Mouse (Mus musculus) hindbrain, embryonic 15.5 days (tissue): Measurements from ENCODE around the gene Dennd1c. TPM values are rescaled to one million over a fixed set of nuclear protein-coding genes. Genes with fewer than 3 reads are reported as not detected.

Experiments used
- ATAC-seq: fragments of 200-750 bp; cut with Nextera tagmentation; 2 replicates; pipeline ENCODE4 v1.8.0; 2017; ENCODE audit warnings: low read depth, moderate number of reproducible peaks, moderate TSS enrichment; ENCODE audit not compliant: low FRiP score
- H3K27ac ChIP-seq: fragments of 300-500 bp; sonication (generic); replicated peaks from 2 replicates; pipeline ENCODE4 v1.5.1; 2015; ENCODE audit warnings: mild to moderate bottlenecking, inconsistent platforms
- H3K27me3 ChIP-seq: fragments of 300-500 bp; sonication (generic); 2 replicates; pipeline ENCODE4 v1.6.1; 2015; ENCODE audit warnings: control low read depth, inconsistent platforms
- H3K36me3 ChIP-seq: fragments of 300-500 bp; sonication (generic); 2 replicates; pipeline ENCODE4 v1.6.1; 2015; ENCODE audit warnings: control low read depth, inconsistent platforms
- H3K4me1 ChIP-seq: fragments of 300-500 bp; sonication (generic); replicated peaks from 2 replicates; pipeline ENCODE4 v1.6.1; 2015; ENCODE audit warnings: control low read depth, inconsistent platforms
- H3K4me2 ChIP-seq: fragments of 300-500 bp; sonication (generic); 2 replicates; pipeline ENCODE4 v1.6.1; 2015; ENCODE audit warnings: moderate library complexity, mild to moderate bottlenecking, inconsistent platforms
- H3K4me3 ChIP-seq: fragments of 300-500 bp; sonication (generic); 2 replicates; pipeline ENCODE4 v1.5.1; 2015; ENCODE audit warnings: mild to moderate bottlenecking, inconsistent platforms
- H3K9ac ChIP-seq: fragments of 300-500 bp; sonication (generic); 2 replicates; pipeline ENCODE4 v1.6.1; 2015; ENCODE audit warnings: inconsistent platforms
- H3K9me3 ChIP-seq: fragments of 300-500 bp; sonication (generic); 2 replicates; pipeline ENCODE4 v1.6.1; 2016; ENCODE audit warnings: control low read depth, inconsistent platforms
- WGBS: fragments of 180-500 bp; shearing (Covaris S2); methylation state at CpG from one replicate; pipeline ENCODE4 v1.1.7; 2015; 5-methylcytosine and 5-hydroxymethylcytosine counted together
- polyA plus RNA-seq: library from polyadenylated mRNA; unstranded; fragments of >200 nt; fragmentation: Nextera tagmentation; extraction: Ambion mirVana; gene quantifications from 2 replicates; pipeline ENCODE4 v1.2.1, GENCODE M21; 2015

Dennd1c gene
- polyA plus RNA-seq, 1 experiment from 2014 or later, result 4.3 TPM

DNA sequence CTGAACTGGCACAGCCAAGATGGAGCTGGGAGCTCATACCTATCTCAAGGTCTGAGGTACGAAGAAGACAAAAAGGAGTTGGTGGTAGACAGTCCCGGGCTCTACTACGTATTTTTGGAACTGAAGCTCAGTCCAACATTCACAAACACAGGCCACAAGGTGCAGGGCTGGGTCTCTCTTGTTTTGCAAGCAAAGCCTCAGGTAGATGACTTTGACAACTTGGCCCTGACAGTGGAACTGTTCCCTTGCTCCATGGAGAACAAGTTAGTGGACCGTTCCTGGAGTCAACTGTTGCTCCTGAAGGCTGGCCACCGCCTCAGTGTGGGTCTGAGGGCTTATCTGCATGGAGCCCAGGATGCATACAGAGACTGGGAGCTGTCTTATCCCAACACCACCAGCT is 28.8 kb upstream of the Dennd1c start:
- H3K27ac ChIP-seq, result no peak overlapping the region
- no peak overlapping the region for H3K9ac ChIP-seq
- no peaks in the 10 kb centered on the region for H3K27me3 ChIP-seq
- H3K4me2 ChIP-seq, result no peak overlapping the region
- H3K4me1 ChIP-seq, result peaks cover 14% of the 10 kb centered on the region
- H3K4me3 ChIP-seq, result no peak overlapping the region
- 91% methylated on average over 5 of the region's 5 CpGs for WGBS
- ATAC-seq, result no peak
- no peaks in the 10 kb centered on the region for H3K9me3 ChIP-seq
- no peaks in the 10 kb centered on the region for H3K36me3 ChIP-seq

DNA sequence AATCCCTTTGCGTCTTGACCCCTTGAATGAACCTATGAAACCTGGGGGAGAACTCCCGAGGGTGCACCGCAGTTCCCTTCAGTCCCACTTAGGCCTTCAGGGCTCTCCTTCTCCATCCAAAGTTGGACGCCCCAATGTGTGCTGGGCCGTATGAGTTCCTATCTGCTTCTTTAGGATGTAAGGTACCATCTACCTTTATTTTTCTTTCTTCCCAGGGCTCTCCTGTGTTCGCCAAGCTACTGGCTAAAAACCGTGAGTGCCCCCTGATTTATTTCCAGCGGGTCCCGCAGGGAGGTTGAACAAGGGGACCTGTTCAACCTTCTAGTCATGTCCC is 27.7 kb upstream of the Dennd1c start:
- no peaks in the 10 kb centered on the region for H3K27me3 ChIP-seq
- peaks cover 14% of the 10 kb centered on the region for H3K4me1 ChIP-seq
- 4% methylated on average over 9 of the region's 9 CpGs for WGBS
- no peak; the same call in 1 of the 2 replicates for ATAC-seq
- H3K27ac ChIP-seq, result no peak overlapping the region
- no peaks in the 10 kb centered on the region for H3K36me3 ChIP-seq
- no peaks in the 10 kb centered on the region for H3K9me3 ChIP-seq
- H3K9ac ChIP-seq, result peak overlapping the region; percentile 81; the same call in 1 of the 2 replicates
- H3K4me2 ChIP-seq, result peak overlapping the region; percentile 96
- H3K4me3 ChIP-seq, result peak overlapping the region; percentile 59

DNA sequence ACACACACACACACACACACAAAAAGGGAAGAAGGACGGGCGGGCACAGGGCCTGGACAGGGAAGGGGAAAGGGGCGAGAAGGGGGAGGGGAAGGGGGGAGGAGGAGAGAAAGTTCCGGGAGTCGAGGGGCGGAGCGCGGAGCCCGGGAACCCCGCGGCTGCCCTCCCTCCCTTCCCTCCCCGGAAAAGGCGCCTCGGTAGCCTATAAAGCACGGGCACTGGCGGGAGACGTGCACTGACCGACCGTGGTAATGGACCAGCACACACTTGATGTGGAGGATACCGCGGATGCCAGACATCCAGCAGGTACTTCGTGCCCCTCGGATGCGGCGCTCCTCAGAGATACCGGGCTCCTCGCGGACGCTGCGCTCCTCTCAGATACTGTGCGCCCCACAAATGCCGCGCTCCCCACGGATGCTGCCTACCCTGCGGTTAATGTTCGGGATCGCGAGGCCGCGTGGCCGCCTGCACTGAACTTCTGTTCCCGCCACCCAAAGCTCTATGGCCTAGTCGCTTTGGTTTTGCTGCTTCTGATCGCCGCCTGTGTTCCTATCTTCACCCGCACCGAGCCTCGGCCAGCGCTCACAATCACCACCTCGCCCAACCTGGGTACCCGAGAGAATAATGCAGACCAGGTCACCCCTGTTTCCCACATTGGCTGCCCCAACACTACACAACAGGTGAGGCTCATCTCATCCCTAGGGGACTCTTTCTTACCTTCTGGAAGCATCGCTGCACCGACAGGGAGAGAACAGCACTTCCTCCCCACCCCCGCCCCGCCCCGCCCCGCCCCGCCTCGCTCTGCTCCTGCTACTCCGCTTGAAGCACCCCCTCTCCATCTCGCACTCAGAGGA is 27.1 kb upstream of the Dennd1c start, which contains the start of gene Tnfsf9:
TSS of gene Tnfsf9 (plus strand) at position 145 of the 854 bp plus-strand sequence.
- Histone ChIP-seq H3K36me3 (no peaks in the 10 kb centered on the region), H3K27me3 (no peaks in the 10 kb centered on the region), H3K9ac (peak within 1 kb of the TSS; percentile 81), H3K4me2 (peak within 1 kb of the TSS; percentile 96), H3K4me1 (peaks cover 14% of the 10 kb centered on the region), H3K4me3 (peak within 1 kb of the TSS; percentile 59), H3K27ac (peak within 1 kb of the TSS; percentile 57), H3K9me3 (no peaks in the 10 kb centered on the region)
- under 1% methylated on average over 59 of the region's 61 CpGs for WGBS
- ATAC-seq, result peak; percentile 86

DNA sequence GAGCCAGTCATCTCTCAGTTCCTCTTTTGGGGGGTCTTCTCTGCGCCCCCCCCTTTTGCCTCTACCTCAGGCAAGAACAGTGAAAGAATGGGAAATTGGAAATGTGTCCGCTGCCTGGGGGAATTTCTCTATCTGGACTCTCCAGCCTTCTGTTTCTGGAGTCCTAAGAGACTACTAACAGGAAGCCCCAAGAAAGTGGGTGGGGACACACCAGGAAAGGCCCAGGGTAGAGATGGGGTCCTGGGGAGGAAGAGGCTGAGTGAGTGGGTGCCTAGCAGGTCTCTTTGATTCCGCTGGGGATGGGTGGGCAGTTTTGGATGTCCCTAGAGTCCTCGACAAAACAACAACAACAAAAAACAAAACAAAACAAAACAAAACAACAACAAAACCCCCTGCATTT is 26.2 kb upstream of the Dennd1c start:
- H3K27me3 ChIP-seq, result no peaks in the 10 kb centered on the region
- no peak for ATAC-seq
- H3K27ac ChIP-seq, result no peak overlapping the region
- 47% methylated on average over 4 of the region's 4 CpGs for WGBS
- H3K4me2 ChIP-seq, result peak overlapping the region; percentile 96
- H3K9me3 ChIP-seq, result no peaks in the 10 kb centered on the region
- peak overlapping the region; percentile 59 for H3K4me3 ChIP-seq
- H3K36me3 ChIP-seq, result no peaks in the 10 kb centered on the region
- peaks cover 14% of the 10 kb centered on the region for H3K4me1 ChIP-seq
- peak overlapping the region; percentile 81 for H3K9ac ChIP-seq

DNA sequence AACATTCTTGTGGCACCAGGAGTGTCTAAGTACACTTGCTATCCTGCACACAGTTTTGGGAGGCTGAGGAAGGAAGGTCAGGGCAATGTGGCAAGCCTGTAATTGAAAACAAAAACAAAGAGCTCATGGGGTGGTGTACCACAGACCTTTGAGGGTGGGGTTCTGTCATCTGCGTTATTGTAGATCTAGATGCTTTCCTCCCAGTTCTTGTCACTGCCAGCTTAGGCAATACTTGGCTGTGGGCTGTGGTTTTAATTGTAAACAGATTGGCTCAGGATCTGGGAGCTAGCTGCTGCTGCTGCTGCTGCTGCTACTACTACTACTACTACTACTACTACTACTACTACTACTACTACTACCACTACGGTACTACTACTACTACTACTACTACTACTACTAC is 24.0 kb upstream of the Dennd1c start:
- 82% methylated on average over 2 of the region's 2 CpGs for WGBS
- Histone ChIP-seq H3K27ac (no peak overlapping the region), H3K4me3 (no peak overlapping the region), H3K27me3 (no peaks in the 10 kb centered on the region), H3K9ac (no peak overlapping the region), H3K4me2 (no peak overlapping the region), H3K36me3 (no peaks in the 10 kb centered on the region), H3K9me3 (no peaks in the 10 kb centered on the region), H3K4me1 (peaks cover 14% of the 10 kb centered on the region)
- ATAC-seq, result no peak

DNA sequence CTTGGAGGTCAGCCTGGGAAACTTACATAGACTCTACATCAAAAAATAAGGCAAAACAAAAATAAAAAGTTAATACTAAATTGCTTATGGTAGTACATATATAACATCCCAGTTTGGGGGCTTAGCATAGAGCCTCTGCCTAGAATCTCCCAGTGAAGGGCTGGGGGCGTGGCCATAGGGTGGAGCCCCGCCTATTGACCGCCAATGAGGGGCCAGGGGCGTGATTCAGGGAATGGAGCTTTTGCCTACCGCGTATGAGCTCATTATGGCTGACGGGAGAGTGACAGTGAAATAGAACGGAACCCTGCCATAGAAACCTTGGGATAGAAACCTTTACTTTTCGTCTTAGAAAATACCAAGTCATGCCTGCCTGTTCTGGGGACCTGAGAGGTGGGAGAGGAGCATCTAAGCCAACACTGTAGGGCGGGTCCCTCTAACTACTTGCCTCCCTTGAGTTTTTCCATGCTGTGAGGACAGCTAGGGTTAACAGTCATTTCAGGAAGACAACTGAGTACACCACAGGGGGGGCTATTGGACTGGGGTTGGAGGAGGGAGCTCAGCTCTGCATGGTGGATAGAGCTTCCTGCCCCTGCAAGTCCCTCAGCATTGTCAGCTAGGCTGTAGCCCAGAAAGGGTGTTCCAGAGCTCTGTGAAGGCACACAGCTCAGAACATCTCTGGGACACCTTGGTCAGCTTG is 21.5 kb upstream of the Dennd1c start:
- Histone ChIP-seq H3K4me2 (no peak overlapping the region), H3K9me3 (no peaks in the 10 kb centered on the region), H3K4me1 (peaks cover 15% of the 10 kb centered on the region), H3K36me3 (no peaks in the 10 kb centered on the region), H3K27ac (no peak overlapping the region), H3K9ac (no peak overlapping the region), H3K4me3 (no peak overlapping the region), H3K27me3 (peaks cover 10% of the 10 kb centered on the region; the same call in 1 of the 2 replicates)
- no peak for ATAC-seq
- 8% methylated on average over 10 of the region's 10 CpGs for WGBS

DNA sequence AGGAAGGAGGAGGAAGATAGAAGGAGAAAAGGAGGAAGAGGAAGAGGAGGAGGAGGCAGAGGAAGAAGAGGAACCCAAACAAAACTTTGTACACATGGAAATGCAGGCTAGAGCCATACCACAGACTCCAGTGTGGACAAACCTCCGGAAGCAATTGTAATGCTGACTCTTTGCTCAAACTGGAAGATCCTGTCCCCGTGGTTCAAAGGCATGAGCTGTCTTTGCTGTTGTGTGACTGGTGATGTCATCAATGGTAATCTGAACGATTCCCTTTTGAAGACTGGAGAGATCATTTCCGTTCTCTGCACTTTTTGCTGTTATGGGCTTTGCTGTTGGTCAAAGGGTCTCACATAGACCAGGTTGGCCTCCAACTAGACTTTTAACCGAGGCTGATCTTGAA is 20.0 kb upstream of the Dennd1c start:
- peaks cover 10% of the 10 kb centered on the region; the same call in 1 of the 2 replicates for H3K27me3 ChIP-seq
- ATAC-seq, result no peak
- no peaks in the 10 kb centered on the region for H3K9me3 ChIP-seq
- no peak overlapping the region for H3K4me2 ChIP-seq
- H3K27ac ChIP-seq, result no peak overlapping the region
- H3K4me3 ChIP-seq, result no peak overlapping the region
- WGBS, result 92% methylated on average over 5 of the region's 5 CpGs
- peaks cover 9% of the 10 kb centered on the region for H3K4me1 ChIP-seq
- no peaks in the 10 kb centered on the region for H3K36me3 ChIP-seq
- H3K9ac ChIP-seq, result no peak overlapping the region

DNA sequence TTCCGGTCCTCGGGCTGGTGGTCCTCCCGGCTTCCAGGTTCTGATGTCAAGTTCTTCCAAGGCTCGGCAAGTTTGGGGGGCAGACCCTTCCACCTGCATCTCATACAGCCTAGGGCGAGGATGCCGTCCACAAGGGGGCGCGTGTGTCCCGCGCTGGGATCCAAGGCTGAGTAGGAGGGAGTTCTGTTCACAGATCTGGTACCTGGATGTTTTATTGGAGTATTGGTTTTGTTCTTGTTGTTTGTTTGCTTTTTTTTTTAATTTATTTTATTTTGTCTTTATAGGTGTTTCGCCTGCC is 18.3 kb upstream of the Dennd1c start:
- WGBS, result 2% methylated on average over 11 of the region's 11 CpGs
- H3K4me3 ChIP-seq, result peak overlapping the region; percentile 19
- ATAC-seq, result peak; percentile 81

DNA sequence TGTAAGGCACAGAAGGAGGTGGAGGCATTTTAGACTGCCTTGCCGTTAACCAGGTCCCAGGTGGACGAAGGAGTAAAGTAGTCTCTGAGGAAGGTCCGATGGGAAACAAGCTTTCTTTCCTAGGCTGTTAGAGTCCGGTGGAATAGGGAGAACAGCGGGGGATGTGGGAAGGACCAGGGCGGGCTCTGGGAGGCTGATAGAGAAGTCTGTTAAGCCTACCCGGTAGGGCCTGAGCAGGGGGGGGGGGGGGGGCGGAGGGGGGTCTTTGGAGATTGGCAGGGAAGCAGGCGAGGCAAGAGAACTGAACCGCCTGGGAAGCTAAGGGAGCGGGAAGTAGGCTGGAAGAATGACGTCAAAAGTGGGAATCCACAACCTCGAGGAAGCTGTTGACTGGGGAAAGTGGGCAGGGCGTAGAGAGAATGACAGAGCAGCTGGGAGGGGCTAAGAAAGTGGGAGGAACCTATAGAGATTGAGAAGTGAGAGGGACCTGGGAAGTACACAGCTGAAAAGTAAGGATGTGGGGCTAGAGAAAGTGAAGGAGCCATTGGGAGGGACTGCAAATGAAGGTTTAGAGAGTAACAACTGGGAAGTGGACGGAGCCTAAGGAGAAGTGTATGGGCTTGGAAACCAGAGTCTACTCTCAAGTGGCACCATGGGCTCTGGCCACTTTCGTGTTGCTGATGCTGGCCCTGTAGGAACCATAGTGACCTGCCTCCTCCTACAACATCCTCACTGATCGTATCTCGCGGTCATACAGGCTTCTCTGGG is 17.7 kb upstream of the Dennd1c start:
- Histone ChIP-seq H3K9me3 (no peaks in the 10 kb centered on the region), H3K4me2 (peak overlapping the region; percentile 52), H3K27me3 (peaks cover 10% of the 10 kb centered on the region; the same call in 1 of the 2 replicates), H3K4me1 (peaks cover 9% of the 10 kb centered on the region), H3K27ac (no peak overlapping the region), H3K9ac (no peak overlapping the region), H3K36me3 (no peaks in the 10 kb centered on the region), H3K4me3 (peak overlapping the region; percentile 19)
- peak; percentile 82 for ATAC-seq
- WGBS, result under 1% methylated on average over 18 of the region's 19 CpGs

More for the DNA sequence above, 18.3 kb upstream of the Dennd1c start:
- no peaks in the 10 kb centered on the region for H3K36me3 ChIP-seq
- H3K27me3 ChIP-seq, result peaks cover 10% of the 10 kb centered on the region; the same call in 1 of the 2 replicates
- no peak overlapping the region for H3K9ac ChIP-seq
- no peak overlapping the region for H3K27ac ChIP-seq
- peak overlapping the region; percentile 52 for H3K4me2 ChIP-seq
- H3K4me1 ChIP-seq, result peaks cover 9% of the 10 kb centered on the region
- no peaks in the 10 kb centered on the region for H3K9me3 ChIP-seq

DNA sequence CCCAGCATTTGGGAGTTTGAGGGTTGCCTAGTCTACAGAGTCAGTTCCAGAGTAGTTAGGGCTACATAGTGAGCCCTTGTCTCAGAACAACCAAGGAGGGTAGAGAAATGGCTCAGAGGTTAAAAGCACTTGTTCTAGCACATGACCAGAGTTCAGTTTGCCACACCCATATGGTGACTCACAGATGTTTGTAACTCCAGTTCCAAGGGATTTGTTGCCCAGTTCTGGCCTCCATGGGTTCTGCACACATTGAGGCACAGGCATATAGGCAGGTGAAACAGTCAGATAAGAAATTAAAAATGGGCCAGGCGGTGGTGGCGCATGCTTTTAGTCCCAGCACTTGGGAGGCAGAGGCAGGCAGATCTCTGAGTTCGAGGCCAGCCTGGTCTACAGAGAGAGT is 15.9 kb upstream of the Dennd1c start:
- ATAC-seq, result no peak
- H3K9ac ChIP-seq, result no peak overlapping the region

DNA sequence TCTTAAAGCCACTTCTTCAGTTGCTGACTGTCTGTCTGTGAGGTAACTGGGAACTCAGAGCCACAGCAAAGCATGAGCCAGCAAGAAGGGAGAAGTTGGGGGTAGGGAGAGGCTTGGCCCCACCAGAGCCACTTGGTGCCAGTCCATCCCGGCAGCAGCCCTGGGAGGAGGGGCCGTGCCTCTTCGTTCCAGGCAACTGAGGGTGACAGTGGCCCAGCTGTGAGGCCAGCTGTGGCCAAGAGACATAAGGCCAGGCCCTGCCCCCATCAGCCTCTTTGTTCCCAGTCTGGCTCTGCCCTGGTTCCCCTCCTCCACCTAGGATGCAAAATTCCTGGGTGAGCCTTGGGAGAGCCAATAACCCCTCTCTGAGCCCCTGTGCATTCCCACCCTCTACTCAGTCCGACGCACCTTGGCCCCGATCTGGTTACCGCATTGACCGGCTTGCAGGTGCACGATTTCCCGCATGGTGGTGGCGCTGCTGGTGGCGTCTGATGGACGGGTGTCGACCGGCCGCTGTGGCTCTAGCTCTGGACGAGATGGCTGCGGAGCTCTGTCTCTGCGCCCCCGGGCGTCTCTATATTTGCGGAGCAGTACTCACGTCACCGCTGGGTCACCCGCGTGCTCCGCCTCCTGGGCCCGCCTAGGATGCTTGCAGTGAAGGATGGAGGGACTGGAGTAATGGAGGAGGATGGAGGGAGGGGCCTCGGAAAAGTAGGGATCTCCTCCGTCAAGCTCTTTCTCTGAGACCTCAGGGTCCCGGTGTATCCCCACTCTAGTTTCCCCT is 8.9 kb upstream of the Dennd1c start, which contains the start of gene Tubb4a:
TSS of gene Tubb4a (minus strand) at position 734 of the 784 bp plus-strand sequence.
- peak within 1 kb of the TSS; percentile 72 for H3K9ac ChIP-seq
- peak; percentile 95 for ATAC-seq
- 0 out of 2 replicates have a peak, but pooled peaks cover 7% of the 10 kb centered on the region for H3K36me3 ChIP-seq
- H3K4me3 ChIP-seq, result peak within 1 kb of the TSS; percentile 57
- H3K4me1 ChIP-seq, result peaks cover 30% of the 10 kb centered on the region
- H3K9me3 ChIP-seq, result no peaks in the 10 kb centered on the region
- peak within 1 kb of the TSS; percentile 83 for H3K27ac ChIP-seq
- WGBS, result under 1% methylated on average over 31 of the region's 31 CpGs
- peak within 1 kb of the TSS; percentile 66 for H3K4me2 ChIP-seq
- H3K27me3 ChIP-seq, result no peaks in the 10 kb centered on the region

More for the DNA sequence above, 15.9 kb upstream of the Dennd1c start:
- 96% methylated on average over 3 of the region's 3 CpGs for WGBS
- Histone ChIP-seq H3K9me3 (no peaks in the 10 kb centered on the region), H3K27ac (no peak overlapping the region), H3K4me2 (no peak overlapping the region), H3K4me3 (no peak overlapping the region), H3K36me3 (no peaks in the 10 kb centered on the region), H3K4me1 (peaks cover 9% of the 10 kb centered on the region), H3K27me3 (peaks cover 10% of the 10 kb centered on the region; the same call in 1 of the 2 replicates)
